Mouse (Mus musculus) erythroblast, embryonic 14.5 days (primary cell): ENCODE results near the gene Nr1d1.

Experiments
- GATA1 ChIP-seq: IDR thresholded peaks from 2 replicates; pipeline ENCODE4 v1.6.1; 2012; ENCODE audit warnings: low read length, inconsistent platforms, mixed read lengths
- TAL1 ChIP-seq: IDR thresholded peaks from 3 replicates; pipeline ENCODE4 v1.6.1; 2012; ENCODE audit warnings: low read length, inconsistent platforms, mixed read lengths

DNA sequence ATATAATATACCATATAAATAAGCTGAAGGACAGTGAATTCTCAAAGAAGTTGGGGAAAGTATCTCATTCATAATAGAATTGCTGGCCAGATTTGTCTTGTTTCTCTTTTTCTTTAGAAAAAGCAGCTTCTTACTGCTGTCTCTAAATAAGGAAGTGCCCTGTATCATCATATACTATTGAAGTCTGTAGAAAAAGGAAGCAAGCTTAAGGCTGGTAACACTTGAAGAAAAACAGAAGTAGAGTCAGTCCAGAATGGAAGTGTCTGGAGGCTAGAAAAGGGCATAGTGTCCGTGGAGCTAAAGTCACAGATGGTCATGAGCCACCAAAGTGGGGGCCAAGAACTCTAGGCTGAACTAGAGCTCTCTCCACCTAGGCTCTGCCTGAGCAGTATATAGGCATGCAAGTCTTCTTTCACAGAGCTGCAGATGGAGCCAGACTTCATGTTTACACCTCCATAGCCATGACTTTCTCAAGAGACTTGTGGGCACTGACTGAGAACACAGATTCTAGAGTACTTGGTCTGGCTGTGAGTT is 41.6 kb upstream of the Nr1d1 start:
- TF ChIP-seq GATA1 (no peak), TAL1 (no peak)
